Mouse (Mus musculus) testis, adult 2 months (tissue): ENCODE data around the gene Tsga13.

ENCODE experiments used
- CTCF ChIP-seq: fragments of 200-500 bp; IDR thresholded peaks from 2 replicates; pipeline ENCODE4 v1.5.1; 2012; ENCODE audit warnings: low read depth, mild to moderate bottlenecking, inconsistent platforms, low read length, moderate library complexity; ENCODE audit not compliant: control insufficient read depth, insufficient read depth, insufficient replicate concordance
- POLR2A ChIP-seq: fragments of 200-500 bp; IDR thresholded peaks from 2 replicates; pipeline ENCODE4 v1.6.1; 2012; ENCODE audit warnings: low read depth, mild to moderate bottlenecking, inconsistent platforms, low read length, moderate library complexity; ENCODE audit not compliant: control insufficient read depth

- TF ChIP-seq POLR2A: no peak
- TF ChIP-seq CTCF: no peak
These were observed 38.7 kb downstream of the Tsga13 start for GRCm38 (mm10) chr6:30876661-30877060.
